Mouse (Mus musculus): ENCODE measurements around the gene Fxn.

Fxn gene

DNA sequence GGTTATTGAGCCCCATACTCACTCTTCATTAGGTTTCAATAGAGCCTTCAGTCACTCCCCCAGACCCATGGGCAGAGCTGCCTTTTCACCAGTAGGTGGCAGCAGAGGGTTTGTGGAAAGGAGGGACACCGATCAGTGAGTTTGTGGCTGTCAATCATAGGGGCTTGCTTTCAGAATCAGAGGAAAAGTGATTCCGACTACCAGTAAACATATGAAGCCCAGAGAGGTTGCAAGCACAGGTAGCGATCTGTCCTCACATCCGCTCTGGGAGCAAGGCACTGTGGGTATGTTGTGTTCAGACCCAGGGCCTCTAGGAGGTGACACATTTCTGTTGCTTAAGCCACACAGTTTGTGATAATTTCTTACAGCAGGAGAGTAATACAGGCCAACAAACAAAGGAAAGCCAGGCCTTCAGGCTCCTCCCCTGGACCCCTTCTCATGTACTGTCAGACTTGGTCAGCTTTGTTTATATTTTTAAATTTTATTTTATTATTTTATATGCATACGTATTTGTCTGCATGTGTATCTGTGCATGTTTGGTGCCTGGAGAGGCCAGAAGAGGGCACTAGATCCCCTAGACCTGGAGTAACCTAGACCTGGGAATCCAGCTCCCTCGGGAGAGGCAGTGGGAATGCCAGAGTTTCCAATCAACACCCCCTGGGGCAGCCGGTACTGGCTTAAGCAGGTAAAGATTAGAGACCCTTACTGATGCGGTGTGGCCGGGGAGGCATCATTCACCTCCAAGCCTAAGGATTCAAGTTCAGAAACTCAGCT lies 20.8 kb upstream of the Fxn start:
- DNase-seq (ENCODE audit: low read depth, low spot score) = peak; percentile 75

DNA sequence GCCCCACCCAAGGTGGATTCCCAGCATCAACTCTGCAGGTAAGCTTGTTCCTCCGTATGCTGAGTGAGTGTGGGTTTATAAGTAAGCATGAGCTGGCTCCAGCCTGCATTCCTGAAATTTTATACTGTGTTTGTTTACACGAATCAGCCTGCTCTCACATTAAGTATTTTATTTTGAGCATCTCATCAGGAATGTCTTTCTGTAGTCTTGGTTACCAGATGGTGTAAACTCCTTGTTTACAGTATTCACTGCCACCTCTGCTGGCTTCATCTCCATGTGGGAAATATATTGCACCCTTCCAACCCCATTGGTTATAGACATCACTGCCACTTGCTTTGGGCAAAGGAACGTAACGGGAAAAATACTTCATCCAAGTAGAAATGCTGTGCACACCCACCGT lies 13.1 kb upstream of the Fxn start:
- no peak for DNase-seq (ENCODE audit: low read depth, low spot score)

DNA sequence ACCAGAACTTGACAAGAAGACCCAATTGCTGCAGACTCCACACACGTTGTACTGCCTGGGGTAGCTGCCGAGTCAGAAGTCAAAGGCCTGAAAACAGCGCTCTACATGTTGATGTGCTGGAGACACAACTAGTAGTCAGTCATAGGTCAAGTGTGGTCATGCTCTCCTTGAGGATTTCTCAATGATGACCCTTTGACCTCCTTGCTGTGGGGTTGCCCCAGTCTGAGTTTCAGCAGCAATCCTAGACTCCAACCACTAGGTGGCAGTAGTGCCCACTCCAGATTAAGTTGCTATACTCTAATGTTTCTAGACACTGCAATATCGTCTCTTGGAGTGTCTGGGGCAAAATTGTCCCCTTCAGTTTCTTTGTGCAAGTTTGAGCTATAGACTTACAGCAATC lies 3.8 kb upstream of the Fxn start:
- no peak for DNase-seq (ENCODE audit: low read depth, low spot score)

DNA sequence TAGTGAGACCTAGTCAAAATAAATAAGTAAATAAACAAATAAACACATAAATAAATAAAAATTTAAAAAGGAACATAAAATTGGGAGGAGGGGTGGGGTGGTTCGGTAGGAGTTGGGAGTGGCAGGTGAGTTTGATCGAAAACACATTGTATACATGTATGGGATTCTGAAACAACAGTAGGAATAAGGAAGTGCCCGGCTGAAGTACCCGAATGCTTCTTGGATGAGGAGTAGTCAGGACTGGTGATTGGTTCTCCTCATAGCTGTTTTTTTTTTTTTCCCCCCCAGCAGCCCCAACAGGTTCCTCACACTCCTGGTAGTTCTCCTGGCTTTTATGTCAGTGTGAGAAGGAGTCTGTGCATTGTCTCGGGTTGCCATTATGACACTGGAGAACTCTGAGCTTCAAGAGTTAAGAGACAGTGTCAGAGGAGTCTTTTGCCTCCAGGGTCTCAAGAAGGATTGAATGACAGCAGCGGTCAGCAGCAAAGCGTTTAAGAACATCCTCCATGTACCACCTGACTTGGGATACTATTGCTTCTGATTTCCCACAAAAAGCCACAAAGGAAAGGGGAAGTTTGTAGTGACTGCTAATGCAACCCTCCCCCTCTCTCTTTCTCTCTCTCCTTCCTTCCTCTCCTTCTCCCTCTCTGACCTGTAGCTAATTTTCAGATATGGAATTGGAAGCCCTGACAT lies 1.0 kb upstream of the Fxn start:
- DNase-seq (ENCODE audit: low read depth, low spot score) = no peak

DNA sequence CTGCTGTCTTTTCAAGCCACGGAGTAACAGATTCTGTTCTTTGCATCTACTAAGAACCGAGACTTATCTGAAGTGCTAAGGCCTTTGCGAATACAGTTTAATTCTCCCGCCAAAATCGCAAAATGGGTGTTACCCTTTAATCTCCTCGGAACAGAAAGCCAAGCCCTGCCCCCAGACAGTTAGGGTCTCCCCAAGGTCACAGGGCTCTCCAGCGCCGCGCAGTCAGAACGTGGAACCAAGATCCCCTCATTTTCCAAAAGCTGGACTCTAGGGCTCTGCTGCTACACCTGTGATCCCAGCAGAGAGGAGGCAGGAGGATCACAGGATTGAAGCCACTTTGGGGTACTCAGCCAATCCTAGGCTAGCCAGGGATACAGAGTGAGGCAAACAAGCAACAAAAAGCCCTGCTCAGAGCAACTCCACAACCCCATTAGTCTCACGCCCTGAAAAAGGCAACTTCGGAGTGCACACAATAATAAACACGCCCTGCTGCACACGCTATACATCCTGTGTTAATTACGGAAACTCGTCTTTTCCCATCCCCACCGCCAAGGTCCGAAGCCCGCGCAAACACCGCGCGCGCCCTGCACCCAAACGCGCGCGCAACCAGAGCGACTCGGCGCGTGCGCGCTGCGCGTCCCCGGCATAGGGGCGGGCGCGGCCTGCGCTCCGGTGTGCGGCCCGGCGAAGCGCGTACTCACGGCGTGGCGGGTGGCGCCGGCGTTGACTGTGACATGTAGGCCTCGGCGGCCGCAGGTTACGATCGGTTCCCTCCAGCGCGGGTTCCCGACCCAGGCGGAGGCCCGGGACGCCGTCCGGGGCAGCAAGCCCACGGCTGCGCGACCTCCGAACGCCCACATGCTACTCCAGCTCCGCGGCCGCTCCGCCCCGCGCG lies 452 bp downstream of the Fxn start:
- DNase-seq (ENCODE audit: low read depth, low spot score) = peak; percentile 77

DNA sequence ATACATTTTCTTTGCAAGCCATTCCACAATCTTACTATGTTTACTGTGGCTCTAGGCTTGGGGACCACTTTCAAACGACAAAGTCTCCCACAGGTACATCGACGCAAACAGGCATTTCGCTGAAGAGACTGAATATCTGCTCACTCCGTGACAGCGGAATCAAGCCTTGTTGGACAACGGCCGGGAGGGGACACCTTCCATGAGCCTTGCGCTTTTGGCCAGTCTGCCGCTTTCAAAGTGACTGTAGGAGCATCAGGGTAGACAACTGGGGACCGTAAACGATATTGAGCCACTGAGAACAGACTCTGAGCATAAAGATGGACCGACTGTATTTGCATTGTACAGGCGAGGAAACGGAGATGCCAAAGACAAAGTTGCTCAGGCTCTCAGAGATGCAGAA lies 1.5 kb downstream of the Fxn start:
- no peak for DNase-seq (ENCODE audit: low read depth, low spot score)

DNA sequence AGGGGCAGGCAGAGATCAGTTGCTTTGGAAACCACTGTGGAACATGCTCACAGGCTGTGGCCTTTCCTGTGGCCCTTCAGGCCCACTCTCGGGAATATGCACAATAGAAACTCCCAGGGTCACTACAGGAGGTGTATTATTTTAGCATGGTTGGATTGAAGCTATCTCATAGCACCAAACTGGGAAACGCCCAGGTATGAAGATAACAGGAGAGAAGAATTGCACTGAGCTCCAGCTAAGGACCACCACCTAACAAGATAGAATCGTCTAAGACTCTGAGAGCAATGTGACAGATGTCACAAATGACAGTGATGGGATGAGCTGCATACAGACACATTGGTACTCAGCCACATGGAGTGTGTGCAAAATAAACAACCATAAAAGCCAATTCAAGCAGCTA lies 6.1 kb downstream of the Fxn start:
- no peak for DNase-seq (ENCODE audit: low read depth, low spot score)

DNA sequence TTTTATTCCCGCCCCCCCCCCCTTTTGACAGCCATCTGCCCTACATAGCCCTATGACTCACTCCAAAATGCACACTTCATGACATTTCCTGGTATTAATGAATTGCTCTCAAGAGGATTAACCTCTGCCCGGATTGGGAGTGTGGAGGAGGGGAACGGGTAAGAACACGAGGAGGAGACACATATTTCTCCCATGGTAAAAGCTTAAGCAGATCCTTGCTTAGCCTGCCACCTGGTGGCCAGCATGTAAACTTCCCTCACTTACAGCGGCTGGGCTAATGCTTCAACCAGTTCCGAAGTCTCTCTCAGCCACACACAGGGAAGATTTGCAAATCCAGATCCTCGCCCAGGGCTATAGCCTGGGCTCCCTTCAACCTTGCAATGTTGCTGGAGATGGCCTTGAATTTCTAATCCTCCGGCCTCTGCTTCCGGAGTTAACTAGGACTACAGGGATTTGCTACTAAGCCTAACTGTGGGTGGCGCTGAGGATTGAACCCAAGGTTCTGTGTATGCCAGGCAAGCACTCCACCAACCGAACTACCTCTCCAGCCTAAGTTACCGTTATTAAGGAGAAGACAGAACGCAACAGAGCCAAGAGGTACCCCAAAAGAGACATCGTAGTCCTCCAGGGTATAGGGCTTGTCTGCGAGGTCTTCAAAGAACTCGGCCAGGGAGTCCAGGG lies 8.5 kb downstream of the Fxn start:
- peak; percentile 83 for DNase-seq (ENCODE audit: low read depth, low spot score)

DNA sequence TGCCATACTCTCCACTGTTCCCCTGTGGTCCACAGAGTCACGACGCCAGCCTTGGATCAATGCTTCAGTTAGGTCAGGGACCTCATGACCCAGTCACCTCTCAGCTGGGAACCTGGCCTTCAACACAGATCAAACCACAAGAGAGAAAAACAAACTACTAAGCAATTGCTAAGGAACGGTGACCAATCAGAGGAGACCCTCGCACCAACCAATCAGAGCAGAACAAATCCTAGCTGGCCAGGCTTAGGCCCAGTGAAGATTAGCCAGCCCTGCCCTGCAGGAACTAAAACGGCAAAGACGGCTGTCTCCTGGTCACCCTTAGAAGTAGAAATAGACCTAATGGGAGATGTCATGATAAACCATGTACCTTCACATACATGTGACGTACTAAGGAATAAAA lies 9.1 kb downstream of the Fxn start:
- no peak for DNase-seq (ENCODE audit: low read depth, low spot score)

DNA sequence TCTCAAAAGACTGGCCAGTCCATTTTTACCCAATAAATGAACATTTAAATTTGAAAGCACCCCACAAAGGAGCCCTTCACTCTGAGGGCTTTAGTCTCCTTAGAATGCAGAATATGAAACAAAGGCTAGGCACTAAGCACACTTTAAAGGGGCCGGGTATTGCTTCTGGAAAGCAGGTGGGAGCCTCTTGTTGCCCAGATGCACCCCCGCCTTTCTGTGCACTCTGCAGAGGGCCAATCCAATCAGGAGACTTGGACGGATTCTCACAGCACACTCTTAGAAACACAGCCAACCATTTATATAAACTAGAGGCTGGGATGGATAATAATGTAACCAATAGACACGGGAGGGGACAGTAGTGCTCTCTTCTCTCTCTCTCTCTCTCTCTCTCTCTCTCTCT lies 11.9 kb downstream of the Fxn start:
- no peak for DNase-seq (ENCODE audit: low read depth, low spot score)

DNA sequence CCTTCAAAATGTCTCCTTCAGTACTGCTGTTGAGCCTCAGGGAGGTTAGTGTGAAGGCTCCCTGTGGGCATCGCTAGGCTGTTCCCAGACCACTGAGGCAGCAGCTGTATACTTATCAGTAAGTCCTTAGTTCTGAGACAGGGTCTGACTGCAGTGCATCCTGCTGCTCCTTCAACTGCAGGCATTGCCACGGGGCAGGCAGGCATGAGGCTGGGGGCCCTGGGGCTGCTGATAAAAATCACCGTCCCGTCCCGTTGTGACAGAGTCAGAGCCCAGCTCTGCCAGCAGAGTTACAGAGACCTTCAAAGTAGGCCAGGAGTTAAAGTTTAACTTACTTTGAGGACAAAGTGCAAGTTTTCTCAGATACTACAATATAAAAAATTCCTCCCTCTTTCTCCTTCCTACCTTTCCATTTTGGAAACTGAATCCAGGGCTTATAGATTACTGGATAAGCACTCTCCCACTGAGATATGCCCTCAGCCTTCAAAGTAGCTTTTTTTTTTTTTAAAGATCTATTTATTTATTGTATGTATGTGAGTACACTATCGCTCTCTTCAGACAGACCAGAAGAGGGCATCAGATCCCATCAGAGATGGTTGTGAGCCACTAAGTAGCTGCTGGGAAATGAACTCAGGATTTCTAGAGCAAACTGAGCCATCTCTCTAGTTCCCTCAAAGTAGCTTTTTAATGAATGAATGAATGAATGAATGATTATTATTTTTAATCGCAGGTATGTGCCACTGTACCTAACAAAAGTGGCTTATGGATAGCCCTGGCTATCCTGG lies 14.2 kb downstream of the Fxn start:
- no peak for DNase-seq (ENCODE audit: low read depth, low spot score)

DNA sequence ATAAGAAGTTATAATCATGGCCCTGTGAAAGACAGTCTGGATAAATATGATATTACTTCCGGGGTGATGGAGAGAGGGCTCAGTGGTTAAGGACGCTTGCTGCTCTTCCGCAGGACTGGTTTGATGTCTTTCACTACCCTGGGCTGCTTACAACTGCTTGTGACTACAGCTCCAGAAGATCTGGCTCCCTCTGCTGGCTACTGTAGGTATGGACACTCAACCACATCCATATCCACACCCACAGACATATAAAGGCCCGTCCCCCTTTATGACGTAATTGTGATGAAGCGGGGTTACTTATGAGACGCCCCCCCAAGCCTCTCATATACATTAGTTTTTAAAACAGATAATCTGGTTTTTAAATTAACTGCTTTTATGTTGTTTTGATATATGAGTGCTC lies 15.4 kb downstream of the Fxn start:
- peak; percentile 65 for DNase-seq (ENCODE audit: low read depth, low spot score)

DNA sequence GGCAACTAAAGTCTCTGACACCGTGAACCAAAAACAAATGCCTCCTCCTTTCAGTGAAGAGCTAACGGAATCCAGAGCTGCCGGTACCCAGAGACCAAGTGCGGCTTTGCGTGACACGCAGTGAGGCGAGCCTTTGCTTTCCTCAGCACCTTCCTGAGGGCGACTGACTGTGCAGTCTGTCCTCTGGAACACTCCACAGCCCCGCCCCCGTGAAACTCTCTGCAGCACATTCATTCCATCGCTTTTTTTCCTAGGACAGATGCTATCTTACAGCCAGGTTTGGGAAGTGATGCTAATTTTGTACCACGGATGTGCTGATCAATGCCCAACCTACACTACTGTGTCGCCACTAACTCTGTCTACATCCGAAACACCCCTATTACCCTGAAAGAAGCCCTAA lies 17.7 kb downstream of the Fxn start:
- no peak for DNase-seq (ENCODE audit: low read depth, low spot score)

DNA sequence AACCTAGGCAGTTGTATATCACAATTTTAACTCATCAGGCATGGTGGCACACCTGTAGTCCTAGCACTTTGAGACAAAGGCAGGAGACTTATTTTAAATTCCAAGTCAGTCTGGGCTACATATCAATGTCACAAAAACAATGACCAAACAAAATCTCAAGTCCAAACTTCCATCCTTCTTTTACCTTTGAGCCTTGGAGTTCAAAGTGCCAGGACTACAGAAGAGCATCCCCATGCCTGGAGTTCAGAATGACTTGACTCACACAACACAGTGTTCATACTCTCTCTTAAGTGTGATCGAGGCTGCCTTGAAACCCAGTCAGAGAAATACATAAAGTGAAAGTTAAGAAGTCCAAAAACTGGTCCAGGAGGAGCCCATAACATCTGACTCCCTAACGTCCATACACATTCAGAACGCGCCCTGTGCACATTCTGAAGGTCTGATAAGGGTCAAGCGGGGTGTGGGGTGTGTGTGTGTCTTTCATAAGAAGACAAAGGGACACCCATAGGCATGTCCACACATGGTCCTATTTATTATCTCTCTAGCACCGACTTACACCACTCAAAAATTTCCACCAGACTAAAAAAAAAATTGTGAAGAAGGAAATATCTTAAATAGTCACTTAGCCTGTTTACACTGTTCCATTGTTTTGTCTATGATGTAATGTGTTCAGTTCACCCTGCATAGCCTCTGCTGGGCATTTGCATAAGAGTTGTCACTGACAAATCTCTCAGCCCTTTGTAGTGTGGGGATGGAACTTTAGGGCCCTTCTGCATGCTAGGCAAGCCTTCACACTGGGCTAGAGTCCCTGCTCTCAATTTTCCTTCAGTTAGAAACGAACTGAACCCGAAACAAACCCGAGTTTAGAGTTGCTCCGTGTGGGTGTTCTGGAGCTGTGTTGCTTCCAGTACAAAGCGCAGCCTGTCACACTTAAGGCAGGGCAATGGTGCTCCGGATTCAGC lies 20.7 kb downstream of the Fxn start:
- no peak for DNase-seq (ENCODE audit: low read depth, low spot score)

DNA sequence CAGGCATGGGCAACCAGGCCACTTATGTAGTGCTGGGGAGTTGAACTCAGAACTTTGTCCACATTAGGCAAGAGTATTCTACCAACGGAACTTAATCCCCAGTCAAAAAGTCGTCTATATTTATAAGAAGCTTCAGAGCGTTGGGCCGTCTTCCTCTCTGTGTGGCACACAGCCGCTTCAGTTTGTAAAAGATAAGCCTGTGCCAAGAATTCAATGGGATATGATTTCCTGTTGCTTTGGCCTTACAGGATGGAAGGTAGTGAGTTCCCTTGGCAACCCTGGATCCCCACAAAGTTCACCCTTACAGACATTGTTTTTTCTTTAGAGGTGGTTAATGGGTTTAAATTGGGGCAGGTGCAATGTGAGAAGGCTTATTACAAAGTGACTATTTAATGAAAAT lies 22.0 kb downstream of the Fxn start:
- no peak for DNase-seq (ENCODE audit: low read depth, low spot score)

DNA sequence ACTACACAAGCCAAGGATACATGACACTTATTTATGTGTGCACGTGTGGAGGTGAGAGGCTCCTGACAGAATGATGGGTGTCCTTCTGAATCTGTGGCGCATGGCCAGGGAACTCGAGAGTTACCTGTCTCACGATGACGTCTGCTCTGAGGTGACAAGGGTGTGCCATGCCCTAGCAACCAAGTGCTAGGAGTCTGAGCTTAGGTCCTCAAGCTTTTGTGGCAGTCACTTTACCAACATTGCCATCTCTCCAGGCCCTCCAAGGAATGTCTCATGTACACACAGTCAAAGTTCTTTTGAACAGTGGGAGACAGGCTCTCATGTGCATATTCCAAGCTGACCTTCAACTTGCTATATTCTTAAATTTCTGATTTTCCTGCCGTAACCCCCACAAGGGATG lies 22.4 kb downstream of the Fxn start:
- DNase-seq (ENCODE audit: low read depth, low spot score) = no peak

DNA sequence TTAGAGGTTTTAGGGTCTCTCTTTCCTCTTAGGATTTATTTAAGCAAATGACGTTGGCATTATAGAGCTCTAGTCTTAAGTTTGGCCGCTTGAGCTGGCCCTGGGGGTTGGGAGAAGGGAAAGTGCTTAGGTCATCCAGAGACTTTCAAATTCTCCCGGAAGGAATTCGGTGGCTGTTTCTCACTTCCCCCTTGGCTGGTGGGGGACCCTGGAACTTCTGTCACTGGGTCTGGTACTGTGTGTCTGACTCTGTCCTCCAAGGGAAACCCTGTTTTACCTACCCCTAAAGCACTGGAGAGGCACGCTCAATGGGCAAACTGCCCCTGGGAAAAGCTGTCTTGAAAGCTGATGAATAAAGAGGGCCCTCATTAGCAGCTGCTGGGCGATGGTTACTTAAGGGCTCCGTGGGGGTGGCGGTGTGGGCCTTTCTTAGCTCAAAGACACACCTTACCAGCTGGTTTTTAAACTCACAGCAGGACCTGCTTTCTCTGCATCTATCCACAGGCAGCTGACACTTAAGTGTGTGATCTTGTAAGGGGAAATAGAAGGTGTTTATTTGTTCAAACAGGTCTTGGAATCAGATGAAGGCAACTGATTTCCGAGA lies 26.6 kb downstream of the Fxn start:
- DNase-seq (ENCODE audit: low read depth, low spot score) = no peak

DNA sequence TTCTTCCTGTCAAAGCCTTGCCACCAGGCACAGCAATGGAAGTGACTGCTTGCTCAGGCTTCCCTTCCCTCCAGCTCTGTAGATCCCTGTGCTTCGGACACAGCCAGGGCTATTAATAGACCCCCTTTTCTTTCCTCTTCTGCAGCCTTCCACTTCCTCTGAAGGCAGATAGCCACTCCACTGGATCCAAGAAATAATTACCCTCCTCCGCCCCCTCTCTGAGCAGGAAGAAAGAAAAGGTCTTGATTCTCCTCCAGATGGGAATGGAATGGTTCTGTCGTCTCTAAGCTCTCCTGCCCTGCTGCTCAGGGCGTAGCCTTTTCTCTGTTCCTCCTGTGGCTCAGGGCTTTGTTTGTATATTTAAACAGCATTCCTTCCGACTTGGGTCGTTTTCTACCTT lies 28.5 kb downstream of the Fxn start:
- DNase-seq (ENCODE audit: low read depth, low spot score) = no peak

DNA sequence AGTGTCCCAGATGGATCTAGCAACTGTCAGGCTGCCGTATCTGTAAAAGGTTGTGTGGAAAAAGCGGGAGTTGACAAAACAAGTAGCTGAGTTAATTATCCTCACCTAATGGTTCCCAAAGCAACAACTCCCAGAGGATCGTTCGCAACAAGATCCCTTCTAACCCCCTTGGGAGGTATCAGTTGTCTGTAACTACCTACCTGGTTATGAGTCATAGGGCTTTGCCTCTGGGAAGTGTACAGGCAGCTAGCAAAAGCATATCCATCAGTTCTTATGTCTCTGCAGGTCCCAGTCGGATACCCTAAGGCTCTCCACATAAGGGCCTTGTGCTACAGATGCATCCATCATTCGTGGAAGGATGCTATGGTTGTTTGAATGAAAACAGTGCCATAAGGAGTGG lies 37.1 kb downstream of the Fxn start:
- DNase-seq (ENCODE audit: low read depth, low spot score) = no peak

Data from embryo, embryonic 11.5 days (tissue).